Comparison of ENCODE assay signal across 15 mouse cellular contexts in genomic region chr15:80096406-80096805, GRCm38 (mm10). TPM values are rescaled to one million over a fixed set of nuclear protein-coding genes. Genes with fewer than 3 reads are reported as not detected.
DNase-seq lines count a peak whose midpoint lies in the region; ATAC-seq and TF ChIP-seq lines count a peak whose summit lies in the region.
"Had no signal": no experiment of that assay in that cellular context is flagged by ENCODE, and none has a peak within 500 bp of the region (broad histone marks: within the 10 kb centered on the region; RNA-seq: fewer than 3 reads in every experiment).

No protein-coding gene starts in this region.

- TF ChIP-seq CTCF in stomach, postnatal 0 days (IDR thresholded peaks at IDR 0.05; ENCODE audit: low read depth), result no peak

- H3K27me3 ChIP-seq in erythroblast, embryonic 14.5 days (ENCODE audit: control insufficient read depth), result peaks cover 15% of the 10 kb centered on the region
- H3K27me3 ChIP-seq in neural tube, embryonic 13.5 days, result peaks cover 12% of the 10 kb centered on the region
- H3K27me3 ChIP-seq in limb, embryonic 15.5 days, result peaks cover 40% of the 10 kb centered on the region
- no peaks in the 10 kb centered on the region for H3K27me3 ChIP-seq in stomach, postnatal 0 days (ENCODE audit: control insufficient read depth, insufficient read depth, low read length)

- ATAC-seq in erythroblast, adult 5-6 weeks (replicated peaks; ENCODE audit: low FRiP score, poor library complexity, severe bottlenecking), result no peak
- no peak for ATAC-seq in neural tube, embryonic 13.5 days (ENCODE audit: low read depth)
- no peak for ATAC-seq in limb, embryonic 15.5 days (ENCODE audit: insufficient number of reproducible peaks, low FRiP score, low TSS enrichment, low read depth)
- no peak for ATAC-seq in stomach, postnatal 0 days (ENCODE audit: low FRiP score, low TSS enrichment)
- ATAC-seq: forebrain, embryonic 16.5 days; hindbrain, postnatal 0 days had no signal

- H3K9me3 ChIP-seq in erythroblast, embryonic 14.5 days (ENCODE audit: control insufficient read depth, low read length), result no peaks in the 10 kb centered on the region
- no peaks in the 10 kb centered on the region for H3K9me3 ChIP-seq in neural tube, embryonic 13.5 days
- no peaks in the 10 kb centered on the region for H3K9me3 ChIP-seq in limb, embryonic 15.5 days
- H3K9me3 ChIP-seq in stomach, postnatal 0 days (ENCODE audit: control insufficient read depth, low read length), result no peaks in the 10 kb centered on the region
- H3K9me3 ChIP-seq: kidney, embryonic 15.5 days; limb, embryonic 12.5 days had no signal

- intact Hi-C loops in gastrocnemius, postnatal 36 days (cut with DNase I), result loop anchor here (5.0 to 10.0 kb wide), 2 partner anchors 36 to 598 kb away; partner anchors contain the start of gene Tab1

- no peak for DNase-seq in neural tube, embryonic 10.5 days (ENCODE audit: extremely low spot score, low spot score)
- DNase-seq in stomach, postnatal 0 days (ENCODE audit: low spot score), result no peak
- no peak for DNase-seq in gastrocnemius, postnatal 36 days
- DNase-seq in thymus, postnatal 14 days, result no peak
- DNase-seq: adrenal gland, postnatal 10 days; lung, postnatal 4 days had no signal

- H3K4me2 ChIP-seq in neural tube, embryonic 13.5 days, result no peak overlapping the region
- H3K4me2 ChIP-seq in limb, embryonic 15.5 days, result no peak overlapping the region
- H3K4me2 ChIP-seq in stomach, postnatal 0 days (replicated peaks; ENCODE audit: low read depth), result no peak overlapping the region
- H3K4me2 ChIP-seq: kidney, embryonic 15.5 days; limb, embryonic 12.5 days had no signal

- WGBS in neural tube, embryonic 13.5 days, result 67% methylated on average over 10 of the region's 10 CpGs
- 69% methylated on average over 10 of the region's 10 CpGs for WGBS in limb, embryonic 15.5 days
- 72% methylated on average over 10 of the region's 10 CpGs for WGBS in stomach, postnatal 0 days

- no peak for TF ChIP-seq EP300 in stomach, postnatal 0 days (optimal IDR thresholded peaks at IDR 0.05)

- H3K9ac ChIP-seq in neural tube, embryonic 13.5 days, result no peak overlapping the region
- H3K9ac ChIP-seq in limb, embryonic 15.5 days, result no peak overlapping the region
- H3K9ac ChIP-seq in stomach, postnatal 0 days (ENCODE audit: low read length), result no peak overlapping the region
- H3K9ac ChIP-seq: kidney, embryonic 15.5 days; limb, embryonic 12.5 days had no signal

- no peaks in the 10 kb centered on the region; the same call in 1 of the 2 replicates for H3K36me3 ChIP-seq in erythroblast, embryonic 14.5 days (ENCODE audit: control insufficient read depth)
- no peaks in the 10 kb centered on the region for H3K36me3 ChIP-seq in neural tube, embryonic 13.5 days
- no peaks in the 10 kb centered on the region for H3K36me3 ChIP-seq in limb, embryonic 15.5 days
- no peaks in the 10 kb centered on the region for H3K36me3 ChIP-seq in stomach, postnatal 0 days (ENCODE audit: control insufficient read depth, insufficient read depth, low read length)
- H3K36me3 ChIP-seq: kidney, embryonic 15.5 days; limb, embryonic 12.5 days had no signal

- peaks cover 79% of the 10 kb centered on the region for H3K4me1 ChIP-seq in erythroblast, embryonic 14.5 days (ENCODE audit: control insufficient read depth)
- peaks cover 42% of the 10 kb centered on the region for H3K4me1 ChIP-seq in neural tube, embryonic 13.5 days (replicated peaks)
- H3K4me1 ChIP-seq in limb, embryonic 15.5 days, result peaks cover 34% of the 10 kb centered on the region
- peaks cover 11% of the 10 kb centered on the region; the same call in 1 of the 2 replicates for H3K4me1 ChIP-seq in stomach, postnatal 0 days (replicated peaks; ENCODE audit: control insufficient read depth, insufficient read depth)

- peak overlapping the region; percentile 62 for H3K4me3 ChIP-seq in erythroblast, embryonic 14.5 days (replicated peaks)
- H3K4me3 ChIP-seq in neural tube, embryonic 13.5 days, result no peak overlapping the region
- H3K4me3 ChIP-seq in limb, embryonic 15.5 days, result no peak overlapping the region
- no peak overlapping the region for H3K4me3 ChIP-seq in stomach, postnatal 0 days (ENCODE audit: low read depth, low read length)
- H3K4me3 ChIP-seq: kidney, embryonic 15.5 days; limb, embryonic 12.5 days had no signal

- 0 out of 2 replicates have a peak overlapping the region, but pooled peaks have one; percentile 5 for H3K27ac ChIP-seq in neural tube, embryonic 13.5 days (replicated peaks)
- peak overlapping the region; percentile 6; the same call in 1 of the 2 replicates for H3K27ac ChIP-seq in limb, embryonic 15.5 days
- peak overlapping the region; percentile 88 for H3K27ac ChIP-seq in stomach, postnatal 0 days (replicated peaks)
- H3K27ac ChIP-seq: kidney, embryonic 15.5 days; limb, embryonic 12.5 days had no signal

RNA-seq across cellular contexts. Expression of gene Rpl3, which starts 4.7 kb away (rescaled TPM):
- polyA plus RNA-seq in erythroblast, embryonic 14.5 days (2012), result 12.0 and 25.2 TPM in 2 replicates
- 449 and 474 TPM in 2 replicates for total RNA-seq in erythroblast, adult 5-6 weeks (2015; ENCODE audit: low replicate concordance)
- total RNA-seq in erythroblast, adult 5-6 weeks (2017; ENCODE audit: low replicate concordance), result 532 and 676 TPM in 2 replicates
- 597 and 620 TPM in 2 replicates for polyA plus RNA-seq in neural tube, embryonic 13.5 days (2015; fragmentation: Nextera tagmentation; extraction: Ambion mirVana)
- polyA plus RNA-seq in limb, embryonic 15.5 days (2015; fragmentation: Nextera tagmentation; extraction: Ambion mirVana), result 1,003 and 1,080 TPM in 2 replicates
- polyA plus RNA-seq in stomach, postnatal 0 days (2015; fragmentation: Nextera tagmentation; extraction: Ambion mirVana), result 706 and 736 TPM in 2 replicates
- 10 to 100 TPM; 43.5 to 51.8 TPM for total RNA-seq in gastrocnemius, postnatal 36 days (2021)

RNA-seq across cellular contexts. Expression of gene Syngr1, which starts 5.3 kb away (rescaled TPM):
- polyA plus RNA-seq in erythroblast, embryonic 14.5 days (2012), result 0.41 and 1.5 TPM in 2 replicates
- 5.8 and 8.6 TPM in 2 replicates for total RNA-seq in erythroblast, adult 5-6 weeks (2015; ENCODE audit: low replicate concordance)
- 6.0 and 7.1 TPM in 2 replicates for total RNA-seq in erythroblast, adult 5-6 weeks (2017; ENCODE audit: low replicate concordance)
- polyA plus RNA-seq in neural tube, embryonic 13.5 days (2015; fragmentation: Nextera tagmentation; extraction: Ambion mirVana), result 27.2 and 36.0 TPM in 2 replicates
- polyA plus RNA-seq in limb, embryonic 15.5 days (2015; fragmentation: Nextera tagmentation; extraction: Ambion mirVana), result 10.4 and 12.0 TPM in 2 replicates
- polyA plus RNA-seq in stomach, postnatal 0 days (2015; fragmentation: Nextera tagmentation; extraction: Ambion mirVana), result 53.7 TPM in 2 replicates
- 10 to 100 TPM; 36.2 to 42.2 TPM for total RNA-seq in gastrocnemius, postnatal 36 days (2021)
- total RNA-seq: neutrophil, adult 5-6 weeks had no signal

RNA-seq across cellular contexts. Expression of gene Tab1, which starts 36.5 kb away (rescaled TPM):
- 2.2 and 3.3 TPM in 2 replicates for polyA plus RNA-seq in erythroblast, embryonic 14.5 days (2012)
- total RNA-seq in erythroblast, adult 5-6 weeks (2015; ENCODE audit: low replicate concordance), result 0.58 and 10.9 TPM in 2 replicates
- total RNA-seq in erythroblast, adult 5-6 weeks (2017; ENCODE audit: low replicate concordance), result 6.5 and 13.5 TPM in 2 replicates
- 35.9 and 38.9 TPM in 2 replicates for polyA plus RNA-seq in neural tube, embryonic 13.5 days (2015; fragmentation: Nextera tagmentation; extraction: Ambion mirVana)
- polyA plus RNA-seq in limb, embryonic 15.5 days (2015; fragmentation: Nextera tagmentation; extraction: Ambion mirVana), result 33.8 and 34.7 TPM in 2 replicates
- 16.3 and 16.5 TPM in 2 replicates for polyA plus RNA-seq in stomach, postnatal 0 days (2015; fragmentation: Nextera tagmentation; extraction: Ambion mirVana)
- total RNA-seq in gastrocnemius, postnatal 36 days (2021), result 10 to 100 TPM; 11.9 to 16.4 TPM

Comparison
In these comparisons a context has a peak if more than half of its experiments do, and no peak if none do; other contexts are left out.
1. H3K27ac ChIP-seq: peak in every context shown above with its lines; median percentile 88 in stomach, postnatal 0 days; 6 in limb, embryonic 15.5 days; 5 in neural tube, embryonic 13.5 days.
2. RNA of gene Rpl3, which starts 4.7 kb away (polyA plus RNA-seq): 1,003 to 1,080 TPM in limb, embryonic 15.5 days, 706 to 736 TPM in stomach, postnatal 0 days and 597 to 620 TPM in neural tube, embryonic 13.5 days; 12.0 to 25.2 TPM in erythroblast, embryonic 14.5 days; every median in the first group is over 10 times any median in the second.